Mouse (Mus musculus) cortical plate, adult 2 months (tissue): Measurements from ENCODE around the gene Fgd3.

Experiments
- CTCF ChIP-seq: fragments of 200-500 bp; IDR thresholded peaks from 2 replicates; pipeline ENCODE4 v1.5.1; 2011; ENCODE audit warnings: mild to moderate bottlenecking, control low read depth, low read length; ENCODE audit not compliant: insufficient read depth; ENCODE audit errors: extremely low read depth
- POLR2A ChIP-seq: fragments of 200-500 bp; IDR thresholded peaks from 2 replicates; pipeline ENCODE4 v1.6.1; 2011; ENCODE audit warnings: mild to moderate bottlenecking, low read length, control low read depth; ENCODE audit not compliant: insufficient read depth; ENCODE audit errors: extremely low read depth

DNA sequence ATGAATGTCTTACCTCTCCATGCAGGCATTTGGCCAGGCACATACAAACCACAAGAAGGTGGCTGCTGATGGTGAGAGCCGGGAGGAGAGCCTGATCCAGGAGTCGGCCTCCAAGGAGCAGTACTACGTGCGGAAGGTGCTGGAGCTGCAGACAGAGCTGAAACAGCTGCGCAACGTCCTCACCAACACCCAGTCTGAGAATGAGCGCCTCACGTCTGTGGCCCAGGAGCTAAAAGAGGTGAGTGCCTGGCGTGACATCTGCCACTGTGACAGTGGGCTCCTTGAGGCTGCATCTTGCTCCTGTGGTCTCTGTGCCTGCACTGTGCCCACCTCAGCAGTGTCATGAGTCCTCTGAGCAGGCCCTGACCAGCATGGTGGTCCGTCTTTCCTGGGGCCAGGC, 49.3 kb upstream of the Fgd3 start:
- TF ChIP-seq CTCF (no peak), POLR2A (no peak)
